Mouse (Mus musculus) A20 (cell line): ENCODE results near the gene Cracr2b.

ENCODE experiments used
- DNase-seq: peaks from one replicate; pipeline ENCODE4 v3.0.0-alpha.2; 2011; ENCODE audit warnings: low read depth, low spot score

Gene Cracr2b

GRCm38 (mm10) chr7:141469901-141470636 lies 9.2 kb downstream of the Cracr2b start:
- no peak for DNase-seq

- DNase-seq = no peak
Observed at GRCm38 (mm10) chr7:141470637-141470944, 9.7 kb downstream of the Cracr2b start.

- no peak for DNase-seq
Observed at GRCm38 (mm10) chr7:141471236-141471635, 10.3 kb downstream of the Cracr2b start.

- no peak for DNase-seq
Observed at GRCm38 (mm10) chr7:141472226-141472625, 11.3 kb downstream of the Cracr2b start.

- no peak for DNase-seq
Observed at GRCm38 (mm10) chr7:141472763-141473162, 11.9 kb downstream of the Cracr2b start.

- no peak for DNase-seq
Observed at GRCm38 (mm10) chr7:141474160-141474559, 13.3 kb downstream of the Cracr2b start.

GRCm38 (mm10) chr7:141475011-141475804 lies 14.3 kb downstream of the Cracr2b start, which contains the start of the genes Polr2l and Tspan4:
Gene Polr2l, minus strand, starts transcription at chr7:141475132.
Gene Tspan4, plus strand, starts transcription at chr7:141475240.
- DNase-seq = peak; percentile 93

- DNase-seq = no peak
Observed at GRCm38 (mm10) chr7:141475805-141476158, 14.9 kb downstream of the Cracr2b start.

GRCm38 (mm10) chr7:141476226-141476980 lies 15.5 kb downstream of the Cracr2b start:
- DNase-seq = no peak

- DNase-seq = peak; percentile 41
Observed at GRCm38 (mm10) chr7:141476981-141477370, 16.1 kb downstream of the Cracr2b start.

- DNase-seq = no peak
Observed at GRCm38 (mm10) chr7:141477578-141478269, 16.8 kb downstream of the Cracr2b start.

- no peak for DNase-seq
Observed at GRCm38 (mm10) chr7:141478270-141478748, 17.4 kb downstream of the Cracr2b start.

- peak; percentile 89 for DNase-seq
Observed at GRCm38 (mm10) chr7:141480842-141481497, 20.1 kb downstream of the Cracr2b start.

- DNase-seq = peak; percentile 82
Observed at GRCm38 (mm10) chr7:141481498-141482401, 20.9 kb downstream of the Cracr2b start.

GRCm38 (mm10) chr7:141482531-141483024 lies 21.7 kb downstream of the Cracr2b start:
- no peak for DNase-seq

- no peak for DNase-seq
Observed at GRCm38 (mm10) chr7:141483114-141483653, 22.3 kb downstream of the Cracr2b start.

GRCm38 (mm10) chr7:141484186-141485120 lies 23.6 kb downstream of the Cracr2b start:
- no peak for DNase-seq

GRCm38 (mm10) chr7:141485186-141485585 lies 24.3 kb downstream of the Cracr2b start:
- DNase-seq = no peak
